Mouse (Mus musculus) midbrain, embryonic 14.5 days (tissue): Measurements from ENCODE around the gene Macrod2. TPM values are rescaled to one million over a fixed set of nuclear protein-coding genes. Genes with fewer than 3 reads are reported as not detected.

Source experiments
- ATAC-seq: fragments of 200-750 bp; cut with Nextera tagmentation; 2 replicates; pipeline ENCODE4 v1.8.0; 2017; ENCODE audit warnings: moderate number of reproducible peaks, moderate library complexity; ENCODE audit not compliant: low FRiP score, low TSS enrichment
- DNase-seq: peaks from one replicate; pipeline ENCODE4 v3.0.0-alpha.2; 2015
- H3K27ac ChIP-seq: fragments of 300-500 bp; sonication (generic); replicated peaks from 2 replicates; pipeline ENCODE4 v1.5.1; 2014; ENCODE audit warnings: mild to moderate bottlenecking, low read depth, low read length, moderate library complexity
- H3K27me3 ChIP-seq: fragments of 300-500 bp; sonication (generic); 2 replicates; pipeline ENCODE4 v1.6.1; 2014; ENCODE audit warnings: low read length, control low read depth, mixed read lengths; ENCODE audit not compliant: control insufficient read depth, insufficient read depth
- H3K36me3 ChIP-seq: fragments of 300-500 bp; sonication (generic); 2 replicates; pipeline ENCODE4 v1.6.1; 2014; ENCODE audit warnings: low read length, control low read depth; ENCODE audit not compliant: control insufficient read depth, insufficient read depth
- H3K4me1 ChIP-seq: fragments of 300-500 bp; sonication (generic); 2 replicates; pipeline ENCODE4 v1.6.1; 2014; ENCODE audit warnings: mild to moderate bottlenecking, antibody characterized with exemption, low read length, control low read depth; ENCODE audit not compliant: control insufficient read depth, insufficient read depth
- H3K4me2 ChIP-seq: fragments of 300-500 bp; sonication (generic); 2 replicates; pipeline ENCODE4 v1.6.1; 2014; ENCODE audit warnings: mild to moderate bottlenecking, low read length, moderate library complexity
- H3K4me3 ChIP-seq: fragments of 300-500 bp; sonication (generic); replicated peaks from 2 replicates; pipeline ENCODE4 v1.5.1; 2014; ENCODE audit warnings: low read depth, low read length
- H3K9ac ChIP-seq: fragments of 300-500 bp; sonication (generic); replicated peaks from 2 replicates; pipeline ENCODE4 v1.6.1; 2014; ENCODE audit warnings: mild to moderate bottlenecking, low read length, moderate library complexity
- H3K9me3 ChIP-seq: fragments of 300-500 bp; sonication (generic); 2 replicates; pipeline ENCODE4 v1.6.1; 2016; ENCODE audit warnings: low read length, control low read depth, mixed read lengths; ENCODE audit not compliant: control insufficient read depth
- WGBS: fragments of 180-500 bp; shearing (Covaris S2); extraction: QIAGEN DNeasy Blood & Tissue Kit; methylation state at CpG from one replicate; pipeline ENCODE4 v1.1.7; 2014; 5-methylcytosine and 5-hydroxymethylcytosine counted together
- polyA plus RNA-seq: library from polyadenylated mRNA; unstranded; fragments of >200 nt; fragmentation: Nextera tagmentation; extraction: Ambion mirVana; gene quantifications from 2 replicates; pipeline ENCODE4 v1.2.1, GENCODE M21; 2014

Gene Macrod2
- polyA plus RNA-seq, 1 experiment from 2014 or later: 61.4 TPM

GRCm38 (mm10) chr2:140905331-140905730 lies 510.2 kb downstream of the Macrod2 start:
- DNase-seq (no peak), ATAC-seq (no peak)
- no peak overlapping the region for H3K4me2 ChIP-seq
- no peaks in the 10 kb centered on the region for H3K27me3 ChIP-seq
- H3K36me3 ChIP-seq: no peaks in the 10 kb centered on the region
- no peak overlapping the region for H3K27ac ChIP-seq
- H3K4me3 ChIP-seq: no peak overlapping the region
- no peaks in the 10 kb centered on the region for H3K9me3 ChIP-seq
- H3K4me1 ChIP-seq: no peaks in the 10 kb centered on the region
- 84% methylated on average over 4 of the region's 4 CpGs for WGBS
- H3K9ac ChIP-seq: no peak overlapping the region

GRCm38 (mm10) chr2:140906123-140906522 lies 511.0 kb downstream of the Macrod2 start:
- no peak for DNase-seq
- H3K4me1 ChIP-seq: no peaks in the 10 kb centered on the region
- no peak overlapping the region for H3K27ac ChIP-seq
- no peak overlapping the region for H3K9ac ChIP-seq
- WGBS: 44% methylated on average over 3 of the region's 3 CpGs
- H3K4me2 ChIP-seq: no peak overlapping the region
- H3K4me3 ChIP-seq: no peak overlapping the region
- H3K36me3 ChIP-seq: no peaks in the 10 kb centered on the region
- no peaks in the 10 kb centered on the region for H3K27me3 ChIP-seq
- no peak for ATAC-seq
- no peaks in the 10 kb centered on the region for H3K9me3 ChIP-seq

GRCm38 (mm10) chr2:140911463-140911862 lies 516.4 kb downstream of the Macrod2 start:
- 63% methylated on average over 6 of the region's 6 CpGs for WGBS
- Histone ChIP-seq H3K27ac (no peak overlapping the region), H3K4me1 (0 out of 2 replicates have a peak, but pooled peaks cover 4% of the 10 kb centered on the region), H3K4me3 (no peak overlapping the region), H3K27me3 (no peaks in the 10 kb centered on the region), H3K9me3 (no peaks in the 10 kb centered on the region), H3K36me3 (no peaks in the 10 kb centered on the region), H3K4me2 (no peak overlapping the region), H3K9ac (no peak overlapping the region)
- DNase-seq: no peak
- ATAC-seq: no peak

- no peak for ATAC-seq
- Histone ChIP-seq H3K9ac (no peak overlapping the region), H3K4me3 (no peak overlapping the region), H3K4me2 (no peak overlapping the region), H3K9me3 (no peaks in the 10 kb centered on the region), H3K4me1 (0 out of 2 replicates have a peak, but pooled peaks cover 4% of the 10 kb centered on the region), H3K27ac (no peak overlapping the region), H3K27me3 (no peaks in the 10 kb centered on the region), H3K36me3 (no peaks in the 10 kb centered on the region)
- no peak for DNase-seq
- 51% methylated on average over 1 of the region's 1 CpGs for WGBS
Measured at GRCm38 (mm10) chr2:140912179-140912578, 517.1 kb downstream of the Macrod2 start.

- WGBS: 79% methylated on average over 2 of the region's 2 CpGs
- DNase-seq (peak; percentile 14), ATAC-seq (no peak)
- no peak overlapping the region for H3K27ac ChIP-seq
- H3K27me3 ChIP-seq: no peaks in the 10 kb centered on the region
- no peaks in the 10 kb centered on the region for H3K9me3 ChIP-seq
- H3K4me1 ChIP-seq: 0 out of 2 replicates have a peak, but pooled peaks cover 4% of the 10 kb centered on the region
- no peak overlapping the region for H3K4me3 ChIP-seq
- no peak overlapping the region for H3K9ac ChIP-seq
- no peaks in the 10 kb centered on the region for H3K36me3 ChIP-seq
- no peak overlapping the region for H3K4me2 ChIP-seq
Measured at GRCm38 (mm10) chr2:140912931-140913330, 517.8 kb downstream of the Macrod2 start.

- no peaks in the 10 kb centered on the region for H3K27me3 ChIP-seq
- H3K9ac ChIP-seq: no peak overlapping the region
- 0 out of 2 replicates have a peak, but pooled peaks cover 4% of the 10 kb centered on the region for H3K4me1 ChIP-seq
- H3K36me3 ChIP-seq: no peaks in the 10 kb centered on the region
- no peak overlapping the region for H3K4me3 ChIP-seq
- H3K27ac ChIP-seq: no peak overlapping the region
- DNase-seq (peak; percentile 11), ATAC-seq (no peak)
- 55% methylated on average over 7 of the region's 7 CpGs for WGBS
- H3K9me3 ChIP-seq: no peaks in the 10 kb centered on the region
- no peak overlapping the region for H3K4me2 ChIP-seq
Measured at GRCm38 (mm10) chr2:140913679-140914412, 518.7 kb downstream of the Macrod2 start.

GRCm38 (mm10) chr2:140926922-140927321 lies 531.8 kb downstream of the Macrod2 start:
- H3K4me1 ChIP-seq: no peaks in the 10 kb centered on the region
- H3K27ac ChIP-seq: no peak overlapping the region
- H3K9me3 ChIP-seq: no peaks in the 10 kb centered on the region
- H3K9ac ChIP-seq: no peak overlapping the region
- H3K4me2 ChIP-seq: no peak overlapping the region
- no peaks in the 10 kb centered on the region for H3K27me3 ChIP-seq
- no peak overlapping the region for H3K4me3 ChIP-seq
- ATAC-seq: no peak
- DNase-seq: peak; percentile 8
- no peaks in the 10 kb centered on the region for H3K36me3 ChIP-seq

GRCm38 (mm10) chr2:140934483-140934882 lies 539.4 kb downstream of the Macrod2 start:
- WGBS: 68% methylated on average over 1 of the region's 1 CpGs
- ATAC-seq (no peak), DNase-seq (no peak)
- H3K27me3 ChIP-seq: no peaks in the 10 kb centered on the region
- no peaks in the 10 kb centered on the region for H3K36me3 ChIP-seq
- H3K27ac ChIP-seq: no peak overlapping the region
- H3K9me3 ChIP-seq: no peaks in the 10 kb centered on the region
- no peaks in the 10 kb centered on the region for H3K4me1 ChIP-seq
- no peak overlapping the region for H3K4me2 ChIP-seq
- H3K4me3 ChIP-seq: no peak overlapping the region
- H3K9ac ChIP-seq: no peak overlapping the region

- H3K27ac ChIP-seq: no peak overlapping the region
- WGBS: 95% methylated on average over 3 of the region's 3 CpGs
Measured at GRCm38 (mm10) chr2:140949461-140949860, 554.4 kb downstream of the Macrod2 start.

More at GRCm38 (mm10) chr2:140949461-140949860, 554.4 kb downstream of the Macrod2 start:
- Histone ChIP-seq H3K9me3 (no peaks in the 10 kb centered on the region), H3K36me3 (no peaks in the 10 kb centered on the region), H3K9ac (no peak overlapping the region), H3K4me1 (no peaks in the 10 kb centered on the region), H3K27me3 (no peaks in the 10 kb centered on the region), H3K4me2 (no peak overlapping the region), H3K4me3 (no peak overlapping the region)
- DNase-seq (no peak), ATAC-seq (no peak)
